Mouse (Mus musculus): Measurements from ENCODE around the gene Slc5a7.

The Slc5a7 gene

DNA sequence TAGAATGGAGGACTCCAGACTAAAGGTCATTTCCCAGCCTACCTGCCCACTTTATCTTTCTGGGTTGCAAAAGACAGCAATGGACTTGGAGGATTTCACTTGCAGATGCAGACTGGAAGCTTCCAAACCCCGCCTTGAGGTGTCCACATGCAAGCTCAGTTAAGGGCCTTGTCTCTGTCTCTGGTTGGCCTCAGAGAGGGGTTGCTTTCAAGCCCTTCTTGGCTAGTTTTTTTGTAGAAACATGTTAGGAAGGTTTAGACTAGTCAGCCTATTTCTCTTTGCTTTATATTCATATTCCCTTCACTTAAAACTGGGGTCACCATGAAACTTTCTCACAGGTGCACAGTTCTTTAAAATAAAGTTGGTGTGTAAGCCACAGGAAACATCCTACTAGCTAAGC lies at the start of gene Slc5a7:
Gene Slc5a7 (minus strand): TSS at position 101 of the 400 bp plus-strand sequence.
- DNase-seq = no peak

DNA sequence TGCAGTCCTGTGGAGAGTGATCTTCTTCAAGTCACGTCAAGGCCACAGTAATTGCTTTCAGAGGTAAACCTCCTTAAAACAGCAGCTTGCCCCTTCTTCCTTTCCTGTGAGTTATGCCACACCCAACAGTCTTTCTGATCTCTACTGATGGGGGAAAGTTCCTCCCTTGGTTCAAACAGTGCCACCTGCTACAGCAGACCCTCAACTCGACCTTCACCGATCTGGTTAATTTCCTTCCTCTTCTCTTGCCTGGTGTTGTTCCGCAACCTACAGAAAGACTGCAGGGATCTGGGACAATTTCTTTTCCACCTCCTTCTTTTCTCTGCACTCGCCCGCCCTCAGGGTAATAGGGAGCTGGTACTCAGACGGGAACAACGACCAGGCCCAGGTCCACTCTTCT lies 48.8 kb upstream of the Slc5a7 start:
- no peak for DNase-seq

DNA sequence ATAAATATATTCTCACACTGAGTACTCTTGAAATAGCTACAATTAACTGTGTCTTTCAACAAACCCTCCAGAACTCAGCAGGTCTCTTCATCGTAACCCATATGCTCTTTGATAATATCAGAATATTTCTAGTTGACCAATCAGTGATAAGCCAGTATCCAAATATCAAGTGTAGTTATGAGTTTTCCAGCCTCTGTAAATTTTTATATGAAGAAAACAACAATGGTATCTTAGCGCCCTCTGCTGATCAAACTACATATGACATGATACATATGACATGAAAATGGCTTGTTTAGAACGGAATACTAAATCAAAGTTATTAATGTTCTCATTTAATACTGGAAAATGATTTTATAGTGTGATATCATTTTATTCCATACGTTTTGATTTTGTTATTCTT lies 44.6 kb upstream of the Slc5a7 start:
- no peak for DNase-seq

DNA sequence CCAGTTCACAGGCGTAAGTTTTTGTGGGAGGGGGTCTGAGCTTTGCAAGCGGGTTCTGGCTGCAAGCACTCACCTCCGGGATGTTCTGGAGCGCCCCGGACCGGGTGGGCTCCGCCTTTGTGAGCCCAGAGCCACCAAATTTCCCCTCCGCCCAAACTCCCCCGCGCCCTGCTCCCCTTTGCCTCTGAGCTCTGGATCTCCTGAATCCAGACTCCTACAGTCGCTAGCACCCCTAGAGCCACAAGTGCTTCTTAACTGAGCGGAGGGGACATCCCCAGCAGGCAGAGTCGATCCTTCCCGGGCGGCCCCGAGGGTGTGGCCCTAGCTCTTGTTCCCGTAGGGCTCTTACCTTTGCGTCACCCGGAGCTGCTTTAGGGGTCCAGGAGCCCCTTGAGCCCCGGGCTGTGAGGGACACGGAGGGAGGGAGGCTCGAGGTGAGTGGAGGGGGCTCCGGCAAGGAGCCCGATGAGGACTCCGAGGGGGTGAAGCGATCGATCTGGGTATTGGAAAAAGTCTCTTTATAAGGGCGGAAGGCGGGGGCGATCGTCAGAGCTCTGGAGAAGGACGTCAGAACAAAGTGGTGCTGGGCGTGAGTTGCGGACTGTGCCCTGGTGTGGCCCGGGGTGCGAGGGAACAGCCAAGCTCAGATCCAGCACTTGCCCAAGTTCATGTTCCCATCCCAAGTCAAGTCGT lies 456 bp downstream of the Slc5a7 start:
- no peak for DNase-seq

DNA sequence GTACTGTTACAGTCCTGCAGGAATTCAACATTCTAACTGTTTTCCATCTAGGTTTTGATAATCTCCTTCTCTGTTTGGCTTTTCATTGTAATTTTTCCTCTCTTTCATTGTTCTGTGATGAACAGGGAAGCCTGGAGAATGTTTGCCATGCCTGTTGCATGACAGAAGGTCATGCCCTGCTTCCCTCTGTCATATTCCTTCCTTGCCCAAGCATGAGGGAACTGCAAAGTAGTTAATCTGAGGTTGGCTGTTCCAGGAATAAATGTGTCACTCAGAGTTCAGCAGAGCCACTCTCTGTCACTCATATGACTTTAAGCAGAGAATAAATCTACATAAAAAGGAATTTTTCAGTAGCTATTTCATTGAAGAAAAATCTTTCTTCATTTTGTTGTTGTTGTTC lies 48.1 kb downstream of the Slc5a7 start:
- DNase-seq = no peak

DNA sequence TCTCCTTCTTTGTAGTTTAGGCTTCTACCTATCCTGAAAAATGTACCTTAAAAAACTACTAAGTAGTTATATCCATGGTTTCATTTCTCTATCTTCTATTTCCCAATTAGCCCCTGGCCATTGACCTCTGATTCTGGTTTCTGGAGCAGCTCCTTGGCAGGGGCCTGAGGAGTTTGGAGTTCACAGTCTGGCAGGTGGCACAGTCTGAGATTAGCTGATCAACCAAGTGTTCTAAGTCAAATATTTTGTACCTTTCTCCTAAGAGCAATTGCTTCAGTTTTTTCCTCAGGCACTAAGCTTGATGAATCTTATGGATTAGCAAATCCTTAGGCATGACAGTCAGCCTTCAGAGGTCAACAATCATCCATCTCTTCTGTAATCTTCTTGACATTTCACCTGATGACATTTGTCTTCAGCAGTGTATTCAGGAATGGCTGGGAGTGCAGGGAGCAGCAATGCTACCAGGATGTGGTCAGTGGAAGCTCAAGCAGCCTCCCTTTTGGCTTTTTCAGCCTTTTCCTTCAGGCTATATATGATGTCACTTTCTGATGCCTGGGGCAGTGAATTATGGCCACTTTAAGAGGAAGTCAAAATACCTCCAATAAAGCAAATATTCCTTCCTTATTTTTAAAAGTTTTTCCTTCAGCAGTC lies 55.1 kb downstream of the Slc5a7 start:
- no peak for DNase-seq

DNA sequence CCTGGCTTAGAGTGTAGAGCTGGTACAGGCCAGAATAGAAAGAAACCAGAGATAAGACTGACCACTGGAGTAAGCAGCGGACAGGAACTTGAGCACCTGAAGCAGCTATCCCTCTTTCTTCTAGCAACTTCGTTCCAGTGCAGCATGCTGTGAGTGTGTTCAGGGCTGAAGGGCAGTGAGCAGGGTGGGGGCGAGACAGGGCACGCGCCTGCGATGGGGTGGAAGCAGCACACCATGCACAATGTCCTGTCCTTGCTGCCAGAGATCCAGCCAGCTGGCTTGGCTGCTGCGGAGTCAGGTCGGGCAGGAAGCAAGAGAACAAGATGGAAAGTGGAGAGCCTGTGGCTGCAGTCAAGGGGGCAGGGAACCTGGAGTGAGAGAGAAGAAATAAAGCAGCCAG lies 59.4 kb downstream of the Slc5a7 start:
- DNase-seq = no peak
